In the genomic region with DNA sequence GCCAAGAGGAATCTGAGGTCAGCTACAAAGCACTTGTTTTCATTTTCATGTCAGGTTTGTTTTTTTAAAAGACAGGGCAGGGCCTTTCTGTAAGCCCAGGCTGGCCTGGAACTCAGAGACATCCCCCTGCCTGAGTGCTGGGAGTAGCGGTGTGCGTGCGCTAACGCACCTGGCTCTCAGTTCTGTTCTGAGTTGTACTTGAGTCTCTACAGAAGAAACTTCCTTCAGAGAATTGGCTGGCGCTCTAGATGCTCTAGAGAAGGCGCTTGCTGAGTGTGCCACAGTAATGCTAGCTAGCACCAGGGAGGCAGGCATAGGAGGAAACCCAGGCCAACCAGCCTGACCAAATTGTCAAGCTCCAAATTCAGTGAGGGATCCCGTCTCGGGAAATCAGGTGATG, we compare ENCODE assay signal across 10 mouse cellular contexts. TPM values are rescaled to one million over a fixed set of nuclear protein-coding genes. Genes with fewer than 3 reads are reported as not detected.
A peak's percentile ranks its signal among the peaks of the same experiment; 100 is the strongest.
DNase-seq lines count a peak whose midpoint lies in the region; ATAC-seq and TF ChIP-seq lines count a peak whose summit lies in the region.
"Had no signal": no experiment of that assay in that cellular context is flagged by ENCODE, and none has a peak within 500 bp of the region (broad histone marks: within the 10 kb centered on the region; RNA-seq: fewer than 3 reads in every experiment).

No protein-coding gene starts in this region.

- H3K4me3 ChIP-seq in heart, postnatal 0 days (ENCODE audit: low read depth, low read length) = no peak overlapping the region
- no peak overlapping the region for H3K4me3 ChIP-seq in neural tube, embryonic 13.5 days
- H3K4me3 ChIP-seq in hindbrain, postnatal 0 days (ENCODE audit: low read length) = no peak overlapping the region
- H3K4me3 ChIP-seq: limb, embryonic 15.5 days; neural tube, embryonic 12.5 days had no signal

- H3K4me2 ChIP-seq in heart, postnatal 0 days (ENCODE audit: low read depth, low read length) = no peak overlapping the region
- no peak overlapping the region for H3K4me2 ChIP-seq in neural tube, embryonic 13.5 days
- H3K4me2 ChIP-seq in hindbrain, postnatal 0 days (ENCODE audit: low read depth, low read length) = no peak overlapping the region
- H3K4me2 ChIP-seq: limb, embryonic 15.5 days had no signal

- 81% methylated on average over 8 of the region's 8 CpGs for WGBS in heart, postnatal 0 days
- WGBS in neural tube, embryonic 13.5 days = 83% methylated on average over 8 of the region's 8 CpGs
- WGBS in hindbrain, postnatal 0 days = 77% methylated on average over 8 of the region's 8 CpGs

- ATAC-seq in heart, postnatal 0 days (ENCODE audit: insufficient read depth, low read depth) = no peak
- no peak for ATAC-seq in neural tube, embryonic 13.5 days (ENCODE audit: low read depth)
- no peak for ATAC-seq in hindbrain, postnatal 0 days

- peaks cover 8% of the 10 kb centered on the region for H3K36me3 ChIP-seq in heart, postnatal 0 days (replicated peaks; ENCODE audit: control insufficient read depth, insufficient read depth, low read length)
- peaks cover 13% of the 10 kb centered on the region for H3K36me3 ChIP-seq in neural tube, embryonic 13.5 days
- H3K36me3 ChIP-seq in hindbrain, postnatal 0 days (ENCODE audit: insufficient read depth, low read length) = no peaks in the 10 kb centered on the region; the same call in 1 of the 2 replicates

- no peak for DNase-seq in heart, postnatal 0 days (ENCODE audit: low spot score)
- DNase-seq in heart, postnatal 36 days = no peak
- DNase-seq in neural tube, embryonic 10.5 days (ENCODE audit: extremely low spot score, low spot score) = no peak
- DNase-seq in hindbrain, postnatal 0 days (ENCODE audit: low spot score) = no peak
- peak; percentile 58 for DNase-seq in thymus, postnatal 4 days
- DNase-seq in ovary, adult 18-20 months (ENCODE audit: low spot score) = no peak
- no peak for DNase-seq in gastrocnemius, adult 8-10 months (ENCODE audit: low spot score in 2 of 2)

- peaks cover 4% of the 10 kb centered on the region; the same call in 1 of the 2 replicates for H3K9me3 ChIP-seq in heart, postnatal 0 days (replicated peaks; ENCODE audit: control insufficient read depth, low read length)
- no peaks in the 10 kb centered on the region for H3K9me3 ChIP-seq in neural tube, embryonic 13.5 days
- H3K9me3 ChIP-seq in hindbrain, postnatal 0 days (ENCODE audit: low read length) = no peaks in the 10 kb centered on the region
- H3K9me3 ChIP-seq: limb, embryonic 15.5 days had no signal

- no peaks in the 10 kb centered on the region for H3K27me3 ChIP-seq in heart, postnatal 0 days (ENCODE audit: control insufficient read depth, insufficient read depth, low read length)
- no peaks in the 10 kb centered on the region for H3K27me3 ChIP-seq in neural tube, embryonic 13.5 days
- H3K27me3 ChIP-seq in hindbrain, postnatal 0 days (ENCODE audit: insufficient read depth, low read length) = no peaks in the 10 kb centered on the region
- H3K27me3 ChIP-seq: limb, embryonic 15.5 days; neural tube, embryonic 12.5 days had no signal

- TF ChIP-seq CTCF in heart, postnatal 0 days (IDR thresholded peaks at IDR 0.05; ENCODE audit: low read depth) = no peak
- TF ChIP-seq CTCF in hindbrain, postnatal 0 days (IDR thresholded peaks at IDR 0.05; ENCODE audit: low read depth) = no peak

- TF ChIP-seq EP300 in heart, postnatal 0 days (IDR thresholded peaks at IDR 0.05; ENCODE audit: low read depth) = no peak

- no peak overlapping the region for H3K9ac ChIP-seq in heart, postnatal 0 days (replicated peaks; ENCODE audit: low read depth, low read length)
- H3K9ac ChIP-seq in neural tube, embryonic 13.5 days = no peak overlapping the region
- no peak overlapping the region for H3K9ac ChIP-seq in hindbrain, postnatal 0 days (replicated peaks; ENCODE audit: low read length)
- H3K9ac ChIP-seq: limb, embryonic 15.5 days; neural tube, embryonic 12.5 days had no signal

- peak overlapping the region; percentile 74 for H3K27ac ChIP-seq in heart, postnatal 0 days (ENCODE audit: low read depth)
- H3K27ac ChIP-seq in neural tube, embryonic 13.5 days (replicated peaks) = peak overlapping the region; percentile 29; the same call in 1 of the 2 replicates
- H3K27ac ChIP-seq in hindbrain, postnatal 0 days = peak overlapping the region; percentile 41; the same call in 1 of the 2 replicates
- H3K27ac ChIP-seq: neural tube, embryonic 12.5 days had no signal

- intact Hi-C loops in heart, postnatal 36 days (cut with DNase I) = loop anchor here (5.0 kb wide), 1 partner anchor 53 kb away; a partner anchor contains a TSS

- peaks cover 11% of the 10 kb centered on the region; the same call in 1 of the 2 replicates for H3K4me1 ChIP-seq in heart, postnatal 0 days (ENCODE audit: control insufficient read depth, insufficient read depth)
- H3K4me1 ChIP-seq in neural tube, embryonic 13.5 days (replicated peaks) = peaks cover 36% of the 10 kb centered on the region
- peaks cover 10% of the 10 kb centered on the region for H3K4me1 ChIP-seq in hindbrain, postnatal 0 days (ENCODE audit: insufficient read depth, low read length)

RNA-seq across cellular contexts. Expression of a gene that starts 52.9 kb away (rescaled TPM):
- total RNA-seq in heart, postnatal 0 days (2014; rRNA removed; ENCODE audit: low replicate concordance) = 6.4 and 7.7 TPM in 2 replicates
- polyA plus RNA-seq in heart, postnatal 0 days (2015; fragmentation: Nextera tagmentation; extraction: Ambion mirVana) = 10.0 and 11.4 TPM in 2 replicates
- total RNA-seq in heart, postnatal 36 days (2021) = 10 to 100 TPM; 51.7 to 57.9 TPM
- polyA plus RNA-seq in neural tube, embryonic 13.5 days (2015; fragmentation: Nextera tagmentation; extraction: Ambion mirVana) = 21.6 and 28.0 TPM in 2 replicates
- 20.1 and 24.1 TPM in 2 replicates for total RNA-seq in hindbrain, postnatal 0 days (2014; rRNA removed)
- 31.0 and 32.1 TPM in 2 replicates for polyA plus RNA-seq in hindbrain, postnatal 0 days (2015; fragmentation: Nextera tagmentation; extraction: Ambion mirVana)
- 1 to 10 TPM; 4.1 to 10.0 (median 7.6) TPM for total RNA-seq in gastrocnemius, adult 8-10 months (2022)
